Mouse (Mus musculus): Measurements from ENCODE around the gene Cldn2. TPM values are rescaled to one million over a fixed set of nuclear protein-coding genes. Genes with fewer than 3 reads are reported as not detected.
A peak's percentile ranks its signal among the peaks of the same experiment; 100 is the strongest.

The Cldn2 gene
- polyA plus RNA-seq, 1 experiment from 2014 or later: not detected

GRCm38 (mm10) chrX:139813299-139814002, 12.8 kb downstream of the Cldn2 start:
- Histone ChIP-seq H3K9ac (ENCODE audit: low read length) (no peak overlapping the region), H3K27ac (replicated peaks; ENCODE audit: low read depth, low read length) (no peak overlapping the region), H3K9me3 (ENCODE audit: control insufficient read depth, low read length) (no peaks in the 10 kb centered on the region), H3K4me2 (ENCODE audit: low read depth, severe bottlenecking) (no peak overlapping the region), H3K36me3 (ENCODE audit: control insufficient read depth, insufficient read depth, low read length) (no peaks in the 10 kb centered on the region), H3K4me3 (ENCODE audit: low read depth, low read length) (no peak overlapping the region), H3K4me1 (ENCODE audit: control insufficient read depth, insufficient read depth, low read length) (no peaks in the 10 kb centered on the region), H3K27me3 (ENCODE audit: control insufficient read depth, insufficient read depth, low read length) (0 out of 2 replicates have a peak, but pooled peaks cover 3% of the 10 kb centered on the region)
- no peak for DNase-seq (ENCODE audit: low spot score)
- ATAC-seq (ENCODE audit: insufficient number of reproducible peaks, low FRiP score, low TSS enrichment, low read depth): no peak
- 81% methylated on average over 9 of the region's 9 CpGs for WGBS

- no peaks in the 10 kb centered on the region for H3K4me1 ChIP-seq (ENCODE audit: control insufficient read depth, insufficient read depth, low read length)
- H3K9ac ChIP-seq (ENCODE audit: low read length): no peak overlapping the region
- no peaks in the 10 kb centered on the region for H3K9me3 ChIP-seq (ENCODE audit: control insufficient read depth, low read length)
- H3K4me2 ChIP-seq (ENCODE audit: low read depth, severe bottlenecking): no peak overlapping the region
- WGBS: 91% methylated on average over 8 of the region's 8 CpGs
- H3K4me3 ChIP-seq (ENCODE audit: low read depth, low read length): no peak overlapping the region
- no peak for ATAC-seq (ENCODE audit: insufficient number of reproducible peaks, low FRiP score, low TSS enrichment, low read depth)
- no peaks in the 10 kb centered on the region for H3K36me3 ChIP-seq (ENCODE audit: control insufficient read depth, insufficient read depth, low read length)
- DNase-seq (ENCODE audit: low spot score): no peak
- no peak overlapping the region for H3K27ac ChIP-seq (replicated peaks; ENCODE audit: low read depth, low read length)
- H3K27me3 ChIP-seq (ENCODE audit: control insufficient read depth, insufficient read depth, low read length): 0 out of 2 replicates have a peak, but pooled peaks cover 3% of the 10 kb centered on the region
Measured at GRCm38 (mm10) chrX:139814018-139814635, 13.5 kb downstream of the Cldn2 start.

- Histone ChIP-seq H3K4me1 (ENCODE audit: control insufficient read depth, insufficient read depth, low read length) (no peaks in the 10 kb centered on the region), H3K36me3 (ENCODE audit: control insufficient read depth, insufficient read depth, low read length) (no peaks in the 10 kb centered on the region), H3K9ac (ENCODE audit: low read length) (no peak overlapping the region), H3K9me3 (ENCODE audit: control insufficient read depth, low read length) (no peaks in the 10 kb centered on the region), H3K27ac (replicated peaks; ENCODE audit: low read depth, low read length) (no peak overlapping the region), H3K4me2 (ENCODE audit: low read depth, severe bottlenecking) (no peak overlapping the region), H3K27me3 (ENCODE audit: control insufficient read depth, insufficient read depth, low read length) (0 out of 2 replicates have a peak, but pooled peaks cover 3% of the 10 kb centered on the region), H3K4me3 (ENCODE audit: low read depth, low read length) (no peak overlapping the region)
- DNase-seq (ENCODE audit: low spot score) (no peak), ATAC-seq (ENCODE audit: insufficient number of reproducible peaks, low FRiP score, low TSS enrichment, low read depth) (no peak)
- 84% methylated on average over 5 of the region's 5 CpGs for WGBS
Measured at GRCm38 (mm10) chrX:139815201-139815600, 14.6 kb downstream of the Cldn2 start.

GRCm38 (mm10) chrX:139825402-139825801, 24.8 kb downstream of the Cldn2 start:
- H3K4me1 ChIP-seq (ENCODE audit: control insufficient read depth, insufficient read depth, low read length): no peaks in the 10 kb centered on the region

GRCm38 (mm10) chrX:139826926-139827325, 26.3 kb downstream of the Cldn2 start:
- peaks cover 7% of the 10 kb centered on the region for H3K27me3 ChIP-seq (ENCODE audit: control insufficient read depth, insufficient read depth, low read length)
- H3K36me3 ChIP-seq (ENCODE audit: control insufficient read depth, insufficient read depth, low read length): no peaks in the 10 kb centered on the region
- no peaks in the 10 kb centered on the region for H3K9me3 ChIP-seq (ENCODE audit: control insufficient read depth, low read length)
- H3K9ac ChIP-seq (ENCODE audit: low read length): no peak overlapping the region
- H3K4me3 ChIP-seq (ENCODE audit: low read depth, low read length): no peak overlapping the region
- no peak overlapping the region for H3K4me2 ChIP-seq (ENCODE audit: low read depth, severe bottlenecking)
- H3K4me1 ChIP-seq (ENCODE audit: control insufficient read depth, insufficient read depth, low read length): no peaks in the 10 kb centered on the region
- no peak for ATAC-seq (ENCODE audit: insufficient number of reproducible peaks, low FRiP score, low TSS enrichment, low read depth)
- DNase-seq (ENCODE audit: low spot score): no peak
- WGBS: 86% methylated on average over 4 of the region's 4 CpGs
- H3K27ac ChIP-seq (replicated peaks; ENCODE audit: low read depth, low read length): no peak overlapping the region

More at GRCm38 (mm10) chrX:139825402-139825801, 24.8 kb downstream of the Cldn2 start:
- Histone ChIP-seq H3K27me3 (ENCODE audit: control insufficient read depth, insufficient read depth, low read length) (peaks cover 7% of the 10 kb centered on the region), H3K4me2 (ENCODE audit: low read depth, severe bottlenecking) (no peak overlapping the region), H3K36me3 (ENCODE audit: control insufficient read depth, insufficient read depth, low read length) (no peaks in the 10 kb centered on the region), H3K9me3 (ENCODE audit: control insufficient read depth, low read length) (no peaks in the 10 kb centered on the region), H3K9ac (ENCODE audit: low read length) (no peak overlapping the region), H3K27ac (replicated peaks; ENCODE audit: low read depth, low read length) (no peak overlapping the region), H3K4me3 (ENCODE audit: low read depth, low read length) (no peak overlapping the region)
- no peak for DNase-seq (ENCODE audit: low spot score)
- no peak for ATAC-seq (ENCODE audit: insufficient number of reproducible peaks, low FRiP score, low TSS enrichment, low read depth)
- WGBS: 71% methylated on average over 1 of the region's 1 CpGs

GRCm38 (mm10) chrX:139828363-139829092, 27.9 kb downstream of the Cldn2 start:
- H3K4me1 ChIP-seq (ENCODE audit: control insufficient read depth, insufficient read depth, low read length): no peaks in the 10 kb centered on the region
- H3K4me3 ChIP-seq (ENCODE audit: low read depth, low read length): no peak overlapping the region
- H3K27me3 ChIP-seq (ENCODE audit: control insufficient read depth, insufficient read depth, low read length): peaks cover 7% of the 10 kb centered on the region
- DNase-seq (ENCODE audit: low spot score) (no peak), ATAC-seq (ENCODE audit: insufficient number of reproducible peaks, low FRiP score, low TSS enrichment, low read depth) (no peak)
- no peak overlapping the region for H3K9ac ChIP-seq (ENCODE audit: low read length)
- no peaks in the 10 kb centered on the region for H3K9me3 ChIP-seq (ENCODE audit: control insufficient read depth, low read length)
- H3K36me3 ChIP-seq (ENCODE audit: control insufficient read depth, insufficient read depth, low read length): no peaks in the 10 kb centered on the region
- no peak overlapping the region for H3K27ac ChIP-seq (replicated peaks; ENCODE audit: low read depth, low read length)
- WGBS: 93% methylated on average over 6 of the region's 6 CpGs
- H3K4me2 ChIP-seq (ENCODE audit: low read depth, severe bottlenecking): no peak overlapping the region

- Histone ChIP-seq H3K9ac (ENCODE audit: low read length) (no peak overlapping the region), H3K9me3 (ENCODE audit: control insufficient read depth, low read length) (no peaks in the 10 kb centered on the region), H3K4me2 (ENCODE audit: low read depth, severe bottlenecking) (no peak overlapping the region), H3K27me3 (ENCODE audit: control insufficient read depth, insufficient read depth, low read length) (no peaks in the 10 kb centered on the region), H3K36me3 (ENCODE audit: control insufficient read depth, insufficient read depth, low read length) (no peaks in the 10 kb centered on the region), H3K4me3 (ENCODE audit: low read depth, low read length) (no peak overlapping the region), H3K27ac (replicated peaks; ENCODE audit: low read depth, low read length) (no peak overlapping the region), H3K4me1 (ENCODE audit: control insufficient read depth, insufficient read depth, low read length) (no peaks in the 10 kb centered on the region)
- DNase-seq (ENCODE audit: low spot score): peak; percentile 47
- 21% methylated on average over 5 of the region's 5 CpGs for WGBS
- ATAC-seq (ENCODE audit: insufficient number of reproducible peaks, low FRiP score, low TSS enrichment, low read depth): no peak
Measured at GRCm38 (mm10) chrX:139832464-139832863, 31.8 kb downstream of the Cldn2 start.

- Histone ChIP-seq H3K36me3 (ENCODE audit: control insufficient read depth, insufficient read depth, low read length) (no peaks in the 10 kb centered on the region), H3K9me3 (ENCODE audit: control insufficient read depth, low read length) (no peaks in the 10 kb centered on the region), H3K9ac (ENCODE audit: low read length) (no peak overlapping the region), H3K27me3 (ENCODE audit: control insufficient read depth, insufficient read depth, low read length) (no peaks in the 10 kb centered on the region), H3K4me2 (ENCODE audit: low read depth, severe bottlenecking) (no peak overlapping the region), H3K27ac (replicated peaks; ENCODE audit: low read depth, low read length) (no peak overlapping the region), H3K4me3 (ENCODE audit: low read depth, low read length) (no peak overlapping the region), H3K4me1 (ENCODE audit: control insufficient read depth, insufficient read depth, low read length) (no peaks in the 10 kb centered on the region)
- ATAC-seq (ENCODE audit: insufficient number of reproducible peaks, low FRiP score, low TSS enrichment, low read depth) (no peak), DNase-seq (ENCODE audit: low spot score) (no peak)
- 58% methylated on average over 3 of the region's 3 CpGs for whole genome bisulfite sequencing
Measured at GRCm38 (mm10) chrX:139839057-139839456, 38.4 kb downstream of the Cldn2 start.
